Mouse (Mus musculus): Measurements from ENCODE around the gene Cyp4f16.
"Not testable (repeated sequence)": the region's sequence is repeated elsewhere in the genome, so short reads cannot be mapped to it uniquely, and the experiment has no call there.

The Cyp4f16 gene

DNA sequence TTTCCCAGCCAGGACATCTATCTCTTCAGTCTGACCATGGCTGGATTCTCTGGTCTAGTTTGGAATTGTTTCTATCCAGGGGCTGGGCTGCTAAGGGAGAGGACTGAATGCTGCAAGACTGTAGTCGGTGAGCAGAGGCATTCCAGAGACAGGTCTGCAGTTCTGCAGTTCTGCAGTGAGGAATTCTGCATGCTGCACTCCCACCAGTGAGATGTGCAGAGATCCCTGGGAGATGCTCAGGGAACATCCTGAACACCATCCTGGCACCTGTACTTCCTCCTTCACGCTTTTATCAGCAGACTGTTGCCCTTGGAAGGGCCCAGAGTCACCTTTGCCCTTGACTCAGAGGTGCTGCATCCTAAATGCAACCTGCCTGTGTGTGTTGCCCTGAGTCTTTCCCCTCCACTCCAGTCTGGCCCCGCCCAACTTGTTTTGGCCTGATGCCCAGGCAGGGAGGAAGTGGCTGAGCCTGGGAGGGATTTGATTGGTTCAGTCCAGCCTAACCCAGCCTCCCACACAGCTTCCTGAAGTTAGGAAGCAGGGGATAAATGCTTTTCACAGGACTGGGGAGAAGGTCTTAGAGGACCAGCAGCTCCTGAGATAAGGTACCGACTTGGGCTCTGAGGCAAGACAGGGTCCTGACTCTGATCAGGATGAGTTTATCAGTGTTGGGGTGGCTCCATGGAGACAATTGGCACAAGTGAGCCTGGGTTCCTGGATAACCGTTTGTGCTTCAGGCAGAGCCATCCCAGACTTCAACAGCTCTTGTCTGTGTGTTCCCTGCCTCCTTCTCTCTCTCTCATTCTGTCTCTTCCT, at the start of gene Cyp4f16:
Gene Cyp4f16, plus strand, starts transcription at position 508 of the 816 bp plus-strand sequence.
- CTCF ChIA-PET: not testable (repeated sequence)

GRCm38 (mm10) chr17:32492349-32492980, 43.9 kb upstream of the Cyp4f16 start:
- CTCF ChIA-PET: interaction anchor here (0.5 kb wide), 1 partner anchor 420 kb away, joined by 7 read pairs; no protein-coding TSS in a partner anchor

GRCm38 (mm10) chr17:32494601-32495000, 41.8 kb upstream of the Cyp4f16 start:
- CTCF ChIA-PET: no interaction called here

GRCm38 (mm10) chr17:32500511-32500910, 35.8 kb upstream of the Cyp4f16 start:
- CTCF ChIA-PET: not testable (repeated sequence)

- CTCF ChIA-PET: no interaction called here
These were observed 35.3 kb upstream of the Cyp4f16 start for GRCm38 (mm10) chr17:32501051-32501450.

- CTCF ChIA-PET: no interaction called here
These were observed 33.2 kb upstream of the Cyp4f16 start for GRCm38 (mm10) chr17:32503111-32503510.

- CTCF ChIA-PET: interaction anchor here (0.6 kb wide), 1 partner anchor 341 kb away, joined by 7 read pairs; no protein-coding TSS in a partner anchor
These were observed 30.3 kb upstream of the Cyp4f16 start, which contains the start of gene Cyp4f17 for GRCm38 (mm10) chr17:32505851-32506728. TSS of gene Cyp4f17 (plus strand) at chr17:32506050.

- CTCF ChIA-PET: no interaction called here
These were observed 29.6 kb upstream of the Cyp4f16 start for GRCm38 (mm10) chr17:32506729-32507245.

GRCm38 (mm10) chr17:32516126-32516525, 20.2 kb upstream of the Cyp4f16 start:
- CTCF ChIA-PET: no interaction called here

DNA sequence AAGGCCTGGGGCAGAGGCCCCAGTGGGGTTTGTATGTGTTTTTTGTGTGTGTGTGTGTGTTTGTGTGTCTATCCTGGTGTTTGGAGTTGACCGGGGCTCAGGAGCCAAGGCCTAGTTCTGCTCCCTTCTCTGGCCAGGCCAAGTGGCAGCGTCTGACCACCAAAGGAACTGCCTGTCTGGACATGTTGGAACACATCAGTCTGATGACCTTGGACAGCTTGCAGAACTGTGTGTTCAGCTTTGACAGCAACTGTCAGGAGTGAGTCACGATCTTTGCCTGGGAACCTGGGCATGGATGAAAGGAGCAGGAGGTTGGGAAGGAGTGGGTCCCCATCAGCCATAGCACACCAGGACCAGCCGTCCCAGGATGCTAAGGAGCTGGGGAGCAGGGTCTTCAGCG, 14.4 kb upstream of the Cyp4f16 start:
- CTCF ChIA-PET: interaction anchor here (0.6 kb wide), 1 partner anchor 863 kb away, joined by 3 read pairs; the partner anchor contains the start of gene U2af1

DNA sequence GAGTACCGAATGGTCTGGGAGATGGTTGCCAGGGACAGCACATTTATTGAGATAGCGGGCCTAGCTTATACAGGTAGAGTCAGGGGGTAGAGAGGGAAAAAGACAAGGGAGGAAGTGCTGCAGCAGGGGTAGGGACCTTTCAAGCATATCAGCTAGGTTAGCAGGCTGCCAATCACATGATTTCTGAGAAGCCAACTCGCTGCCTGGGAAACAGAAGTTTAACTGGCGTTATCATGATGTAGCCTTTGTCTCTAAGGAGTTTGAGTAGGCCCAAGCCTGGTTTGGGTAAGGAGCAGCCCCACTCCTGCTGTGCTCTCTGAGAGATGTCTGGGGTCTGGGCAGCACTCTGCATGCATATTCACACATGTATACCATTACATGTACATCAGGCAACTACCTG, 14.0 kb upstream of the Cyp4f16 start:
- CTCF ChIA-PET: no interaction called here

DNA sequence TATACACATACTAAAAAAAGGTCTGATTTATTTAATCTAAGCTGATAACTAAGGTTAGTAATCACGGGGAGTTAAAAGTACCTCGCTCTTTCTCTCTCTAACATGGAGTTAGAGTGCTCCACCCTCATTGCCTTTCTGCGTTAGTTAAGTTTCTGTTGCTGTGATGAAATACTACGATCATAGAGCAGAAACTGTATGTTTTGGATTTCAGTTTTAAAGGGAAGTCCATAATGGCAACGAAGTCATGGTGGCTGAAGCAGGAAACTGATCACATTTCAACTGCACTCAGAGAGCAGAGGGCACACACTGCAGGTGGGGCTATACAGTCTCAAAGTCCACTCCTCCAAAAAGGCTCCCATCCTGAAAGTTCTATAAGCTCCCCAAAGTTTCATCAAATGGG, 13.5 kb upstream of the Cyp4f16 start:
- CTCF ChIA-PET: no interaction called here

DNA sequence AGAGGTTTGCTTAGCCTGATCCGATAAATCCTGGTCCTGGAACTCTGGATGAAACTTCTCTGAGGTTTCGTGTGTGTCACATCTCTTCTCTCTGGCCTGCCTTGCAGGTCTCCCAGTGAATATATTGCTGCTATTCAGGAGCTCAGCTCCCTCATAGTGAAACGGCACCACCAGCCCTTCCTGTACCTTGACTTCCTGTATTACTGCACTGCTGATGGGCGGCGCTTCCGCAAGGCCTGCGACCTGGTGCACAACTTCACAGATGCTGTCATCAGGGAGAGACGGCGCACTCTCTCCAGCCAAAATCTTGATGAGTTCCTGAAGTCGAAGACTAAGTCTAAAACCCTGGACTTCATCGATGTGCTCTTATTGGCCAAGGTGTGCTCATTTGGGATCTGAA, 12.5 kb upstream of the Cyp4f16 start:
- CTCF ChIA-PET: no interaction called here

DNA sequence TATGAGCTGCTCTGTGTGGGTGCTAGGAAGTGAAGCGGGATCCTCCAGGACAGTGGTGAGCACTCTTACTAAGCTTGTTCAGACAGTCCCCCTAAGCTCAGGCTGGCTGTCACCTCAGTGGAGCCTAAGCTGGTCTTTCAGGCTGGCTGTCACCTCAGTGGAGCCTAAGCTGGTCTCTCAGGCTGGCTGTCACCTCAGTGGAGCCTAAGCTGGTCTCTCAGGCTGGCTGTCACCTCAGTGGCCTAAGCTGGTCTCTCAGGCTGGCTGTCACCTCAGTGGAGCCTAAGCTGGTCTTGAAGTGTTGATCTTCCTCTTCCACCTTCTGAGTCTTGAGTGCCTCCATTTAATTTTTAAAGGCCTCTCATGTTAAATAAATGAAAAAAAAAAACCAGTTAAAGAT, 10.0 kb upstream of the Cyp4f16 start:
- CTCF ChIA-PET: not testable (repeated sequence)

- CTCF ChIA-PET: no interaction called here
These were observed 8.6 kb upstream of the Cyp4f16 start for GRCm38 (mm10) chr17:32527748-32528147.

- CTCF ChIA-PET: interaction anchor here (0.9 to 1.1 kb wide), 2 partner anchors 23 to 152 kb away, joined by 3 to 9 read pairs; no protein-coding TSS in a partner anchor
These were observed 7.7 kb upstream of the Cyp4f16 start for GRCm38 (mm10) chr17:32528408-32529337.

DNA sequence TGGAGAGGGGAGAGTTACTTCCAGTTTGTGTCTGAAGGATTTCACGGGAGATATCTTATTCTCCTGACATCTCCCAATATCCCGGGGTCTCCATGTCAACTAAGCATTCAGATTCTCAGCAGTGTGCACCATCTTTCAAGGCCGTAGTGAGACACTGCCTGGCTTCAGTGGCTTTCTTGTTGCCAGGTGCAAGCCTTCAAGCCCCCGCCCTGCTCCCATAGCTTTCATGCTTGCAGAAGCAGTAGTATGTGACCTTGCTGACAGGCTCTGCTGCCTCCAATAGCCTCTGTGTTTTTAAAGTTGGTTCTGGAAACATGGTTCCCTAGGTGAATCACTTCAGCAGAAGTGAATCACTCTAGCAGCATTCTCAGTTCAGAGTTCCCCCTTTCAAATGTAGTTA, 4.0 kb upstream of the Cyp4f16 start:
- CTCF ChIA-PET: not testable (repeated sequence)

- CTCF ChIA-PET: interaction anchor here (0.6 to 0.7 kb wide), 2 partner anchors 120 to 126 kb away, joined by 6 to 7 read pairs; no protein-coding TSS in a partner anchor
These were observed 2.3 kb upstream of the Cyp4f16 start for GRCm38 (mm10) chr17:32534068-32534467.

- CTCF ChIA-PET: no interaction called here
These were observed 501 bp downstream of the Cyp4f16 start for GRCm38 (mm10) chr17:32536867-32537250.

DNA sequence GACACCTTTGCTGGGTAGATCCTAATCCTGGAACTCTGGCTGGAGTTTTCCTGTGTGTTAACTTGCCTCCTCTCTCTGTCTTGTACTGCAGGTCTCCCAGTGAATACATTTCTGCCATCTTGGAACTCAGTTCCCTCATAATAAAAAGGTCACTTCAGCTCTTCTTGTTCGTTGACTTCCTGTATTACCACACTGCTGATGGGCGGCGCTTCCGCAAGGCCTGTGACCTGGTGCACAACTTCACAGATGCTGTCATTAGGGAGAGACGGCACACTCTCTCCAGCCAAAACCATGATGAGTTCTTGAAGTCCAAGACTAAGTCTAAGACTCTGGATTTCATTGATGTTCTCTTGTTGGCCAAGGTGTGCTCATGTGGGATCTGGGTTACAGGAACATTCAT, 8.4 kb downstream of the Cyp4f16 start:
- CTCF ChIA-PET: not testable (repeated sequence)

DNA sequence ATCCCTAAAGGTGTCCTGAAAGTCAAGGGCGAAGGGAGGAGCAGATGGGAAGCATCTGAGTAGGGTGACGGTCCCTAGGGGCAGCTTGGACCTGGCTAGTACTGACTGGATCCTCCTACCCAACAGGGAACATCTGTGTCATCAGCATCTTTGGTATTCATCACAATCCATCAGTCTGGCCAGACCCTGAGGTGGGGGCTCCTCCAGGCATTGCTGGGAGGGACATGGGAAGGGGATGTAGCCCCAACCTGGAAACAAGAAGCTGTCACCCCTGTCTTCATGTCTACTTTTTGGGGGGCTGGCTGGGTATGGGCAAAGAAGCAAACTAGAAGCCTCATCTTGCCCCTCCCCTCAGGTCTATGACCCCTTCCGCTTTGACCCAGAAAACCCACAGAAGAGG, 14.0 kb downstream of the Cyp4f16 start:
- CTCF ChIA-PET: not testable (repeated sequence)

All from spleen, embryonic (tissue).